Mouse (Mus musculus) WW6 (cell line): ENCODE data around the gene Hoxd12.

Source experiments
- DNase-seq: peaks from one replicate; pipeline ENCODE4 v3.0.0-alpha.2; 2013; ENCODE audit warnings: low read depth, low spot score

The Hoxd12 gene

DNA sequence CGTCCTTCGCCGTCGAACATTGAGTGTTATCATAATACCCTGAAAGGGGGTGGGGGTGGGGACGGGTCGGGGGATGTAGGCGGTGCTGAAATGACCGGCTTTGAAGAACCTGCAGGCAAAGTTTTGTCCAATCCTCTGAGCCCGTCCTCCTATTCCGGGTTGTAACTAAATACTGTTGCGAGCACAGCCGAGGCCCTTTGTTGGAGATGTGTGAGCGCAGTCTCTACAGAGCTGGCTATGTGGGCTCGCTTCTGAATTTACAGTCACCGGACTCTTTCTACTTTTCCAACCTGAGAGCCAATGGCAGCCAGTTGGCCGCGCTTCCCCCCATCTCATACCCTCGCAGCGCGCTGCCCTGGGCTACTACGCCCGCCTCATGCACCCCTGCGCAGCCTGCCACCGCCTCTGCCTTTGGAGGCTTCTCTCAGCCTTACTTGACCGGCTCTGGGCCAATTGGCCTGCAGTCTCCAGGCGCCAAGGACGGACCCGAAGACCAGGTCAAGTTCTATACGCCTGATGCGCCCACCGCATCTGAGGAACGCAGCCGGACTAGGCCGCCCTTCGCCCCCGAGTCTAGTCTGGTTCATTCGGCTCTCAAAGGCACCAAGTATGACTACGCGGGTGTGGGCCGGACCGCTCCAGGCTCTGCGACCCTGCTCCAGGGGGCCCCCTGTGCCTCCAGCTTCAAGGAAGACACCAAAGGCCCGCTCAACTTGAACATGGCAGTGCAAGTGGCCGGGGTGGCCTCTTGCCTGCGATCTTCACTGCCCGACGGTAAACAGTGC is at the start of gene Hoxd12:
Gene Hoxd12 (plus strand): TSS at position 133 of the 785 bp plus-strand sequence.
- no peak for DNase-seq

DNA sequence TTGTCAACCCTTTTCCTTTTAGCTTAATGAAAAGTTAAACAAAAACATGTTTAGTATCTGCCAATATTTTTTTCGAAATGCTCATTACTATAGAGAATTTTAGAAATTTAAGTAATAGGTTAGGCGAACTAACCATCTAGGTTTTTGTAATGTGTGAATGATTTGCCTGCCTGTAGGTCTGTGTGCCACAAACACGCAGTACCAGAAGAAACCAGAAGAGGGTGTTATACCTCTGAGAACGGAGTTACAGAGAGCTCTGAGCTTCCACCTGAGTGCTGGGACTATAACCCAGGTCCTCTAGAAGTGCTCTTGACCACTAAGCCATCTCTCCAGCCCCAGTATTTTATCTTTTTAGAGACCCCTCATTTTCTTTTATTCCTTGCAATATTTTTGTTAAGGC is 39.4 kb upstream of the Hoxd12 start:
- no peak for DNase-seq

DNA sequence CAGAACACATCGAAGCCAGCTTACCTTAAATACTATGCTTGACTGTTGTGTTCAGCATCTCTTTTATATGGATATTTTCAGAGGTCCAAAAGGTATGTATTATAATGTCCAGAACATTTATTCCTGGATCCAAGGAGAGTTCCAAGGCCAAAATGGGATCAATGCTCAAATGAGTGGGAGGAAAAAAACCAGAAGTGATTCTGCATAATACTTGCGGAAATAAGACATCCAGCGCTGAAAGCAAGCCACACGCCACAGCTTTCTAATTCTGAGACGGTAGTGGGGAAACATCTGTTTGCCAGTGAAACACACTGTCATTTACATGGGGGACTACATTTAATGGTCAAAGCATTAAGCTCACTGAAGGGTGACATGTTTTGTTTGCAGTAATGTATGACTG is 32.4 kb upstream of the Hoxd12 start:
- no peak for DNase-seq

DNA sequence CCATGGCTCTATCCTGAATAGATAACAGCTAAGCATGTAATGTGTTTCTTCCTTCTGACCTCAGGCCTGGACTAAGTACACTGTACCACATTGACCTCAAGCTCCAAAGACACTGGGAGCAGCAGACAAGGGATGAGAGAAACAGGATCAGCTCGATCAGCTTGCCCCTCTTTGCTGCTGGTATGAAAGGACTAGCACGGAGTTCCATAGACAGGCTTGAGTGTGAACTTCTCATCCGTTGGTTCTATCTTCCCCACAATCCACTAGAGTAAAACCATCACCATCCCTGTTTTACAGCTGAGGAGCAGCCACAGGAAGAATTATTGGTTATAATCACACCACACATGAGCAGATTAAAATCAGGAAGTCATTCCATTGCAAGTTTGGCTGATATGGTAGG is 29.2 kb upstream of the Hoxd12 start:
- DNase-seq = no peak

DNA sequence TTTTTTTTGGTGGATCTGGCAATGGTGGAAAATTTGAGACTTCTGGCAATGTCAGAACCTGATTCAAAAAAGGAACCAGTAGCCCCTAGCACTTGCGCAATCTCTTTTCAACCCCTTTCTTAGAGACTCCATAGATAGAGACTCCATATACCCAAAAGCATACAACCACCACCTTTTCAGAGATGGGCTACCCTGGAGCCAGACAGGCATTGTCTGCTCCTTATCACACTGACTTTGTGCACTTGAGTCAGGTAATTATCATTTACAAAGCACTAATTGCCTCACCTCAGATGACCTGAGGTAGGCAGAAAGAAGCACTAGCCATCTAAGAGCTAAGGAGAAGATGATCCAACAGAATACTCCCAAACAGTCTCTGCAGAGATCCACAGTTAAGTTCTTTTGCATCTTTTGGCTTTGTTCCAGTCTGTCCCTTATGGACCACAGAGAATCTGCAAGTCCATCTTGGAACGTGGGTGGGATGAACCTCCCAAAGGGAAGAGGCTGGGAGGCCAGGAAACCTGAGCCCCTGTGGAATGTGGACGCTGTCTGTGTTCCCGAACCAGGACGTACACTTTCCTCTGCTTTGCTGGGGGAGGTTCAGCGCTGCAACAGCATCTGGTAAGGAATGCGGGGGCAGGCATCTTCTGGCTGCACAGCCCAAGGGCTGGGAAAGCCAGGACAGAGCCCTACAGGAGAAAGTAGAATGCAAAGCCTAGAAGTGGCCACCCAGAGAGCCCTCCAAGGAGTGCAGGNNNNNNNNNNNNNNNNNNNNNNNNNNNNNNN is 27.5 kb upstream of the Hoxd12 start:
- DNase-seq = no peak

DNA sequence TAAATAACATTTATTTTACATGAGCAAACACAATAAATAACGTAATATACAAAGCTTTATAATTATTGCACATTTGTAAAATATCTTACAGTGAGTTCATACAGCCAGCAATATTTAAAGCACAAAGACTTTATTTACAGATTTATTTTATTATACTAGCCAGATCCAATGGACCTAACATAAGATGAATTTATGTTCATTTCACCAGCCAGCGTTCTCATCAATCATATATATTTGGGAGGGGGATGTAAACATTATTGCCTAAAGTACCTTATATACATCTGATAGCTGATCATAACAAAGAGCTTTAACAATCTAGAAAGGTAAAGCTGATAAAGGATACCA is 21.8 kb upstream of the Hoxd12 start:
- DNase-seq = no peak

DNA sequence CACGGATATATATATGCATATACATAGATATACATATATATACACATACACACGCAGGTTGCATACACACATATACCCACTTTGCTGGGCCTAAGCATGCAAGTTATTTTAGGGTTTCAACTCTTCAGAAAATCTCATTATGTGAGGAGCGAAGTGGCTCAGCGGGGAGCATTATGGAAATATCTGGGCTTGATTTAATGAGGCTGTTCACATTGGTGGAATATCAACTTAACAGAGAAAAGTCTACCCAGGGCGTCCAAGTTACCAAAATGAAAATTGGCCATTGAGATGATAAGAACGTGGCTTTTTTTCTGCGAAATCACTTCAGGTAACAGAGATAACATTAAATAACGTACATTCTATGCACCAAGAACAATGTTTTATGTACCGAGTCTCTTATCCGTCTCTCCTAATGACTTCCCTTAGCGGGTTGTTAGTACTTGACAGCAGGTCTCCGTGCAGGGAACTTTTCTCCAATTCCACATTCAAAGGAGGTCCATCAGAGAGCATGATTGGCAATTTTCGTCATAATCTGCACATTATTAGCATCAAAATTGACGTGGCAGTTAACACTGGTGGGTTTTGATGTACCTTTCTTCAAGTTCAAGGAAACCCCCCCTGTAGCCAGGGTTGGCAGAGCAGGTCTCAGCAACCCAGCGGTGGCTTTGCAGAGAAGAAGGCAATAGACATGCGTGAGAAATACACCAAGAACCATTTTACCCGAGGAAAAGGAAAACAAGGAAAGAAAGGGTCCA is 20.9 kb upstream of the Hoxd12 start:
- no peak for DNase-seq

DNA sequence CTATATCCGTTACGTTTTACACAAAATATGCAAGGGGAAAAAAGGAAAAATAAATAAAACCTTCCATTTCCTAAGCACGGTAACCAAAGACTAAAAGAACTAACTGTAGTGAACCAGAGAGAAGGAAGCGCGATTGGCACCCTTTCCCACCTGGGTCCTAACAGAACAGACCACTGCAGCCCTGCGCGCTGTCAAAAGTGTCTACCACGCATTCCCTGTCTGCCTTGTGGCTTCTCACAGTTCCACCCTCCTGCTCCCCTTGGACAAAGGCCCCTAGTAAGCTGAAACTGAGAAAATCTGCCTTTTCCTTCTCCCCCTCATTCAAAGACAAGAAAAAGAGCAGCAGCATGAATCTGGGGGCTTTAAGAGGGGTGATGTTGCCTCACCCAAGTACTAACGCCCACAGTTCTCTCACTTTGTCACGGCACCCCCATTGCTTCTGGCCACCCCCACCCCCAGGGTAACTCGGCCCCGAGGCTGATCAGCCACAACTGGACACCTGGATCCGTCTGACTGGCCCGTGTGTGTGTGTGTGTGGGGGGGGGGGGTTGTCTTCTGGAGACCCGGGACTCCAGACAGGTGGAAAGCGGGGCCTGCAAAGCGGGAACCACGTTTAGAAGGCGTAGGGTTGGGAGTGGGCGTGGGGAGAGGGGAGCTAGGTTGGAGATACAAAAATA is 19.9 kb upstream of the Hoxd12 start:
- no peak for DNase-seq

DNA sequence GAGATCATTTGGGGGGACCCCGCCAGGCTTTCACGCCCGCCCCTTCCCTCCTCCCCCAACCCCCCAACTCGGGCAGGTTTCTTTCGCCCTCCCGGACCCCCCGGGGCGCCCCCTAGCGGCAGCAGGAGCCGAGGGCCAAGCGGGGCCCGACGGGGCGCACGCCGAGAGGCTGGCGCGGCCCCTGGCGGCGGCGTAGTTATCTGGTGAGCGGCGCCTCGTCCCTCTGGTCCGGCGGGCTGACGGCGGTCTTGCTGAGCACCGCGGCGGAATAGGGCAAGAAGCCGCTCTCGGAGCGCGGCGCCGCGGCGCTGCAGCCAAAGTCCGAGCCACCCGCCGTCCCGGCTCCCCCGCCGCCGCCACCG is 19.4 kb upstream of the Hoxd12 start:
- no peak for DNase-seq

DNA sequence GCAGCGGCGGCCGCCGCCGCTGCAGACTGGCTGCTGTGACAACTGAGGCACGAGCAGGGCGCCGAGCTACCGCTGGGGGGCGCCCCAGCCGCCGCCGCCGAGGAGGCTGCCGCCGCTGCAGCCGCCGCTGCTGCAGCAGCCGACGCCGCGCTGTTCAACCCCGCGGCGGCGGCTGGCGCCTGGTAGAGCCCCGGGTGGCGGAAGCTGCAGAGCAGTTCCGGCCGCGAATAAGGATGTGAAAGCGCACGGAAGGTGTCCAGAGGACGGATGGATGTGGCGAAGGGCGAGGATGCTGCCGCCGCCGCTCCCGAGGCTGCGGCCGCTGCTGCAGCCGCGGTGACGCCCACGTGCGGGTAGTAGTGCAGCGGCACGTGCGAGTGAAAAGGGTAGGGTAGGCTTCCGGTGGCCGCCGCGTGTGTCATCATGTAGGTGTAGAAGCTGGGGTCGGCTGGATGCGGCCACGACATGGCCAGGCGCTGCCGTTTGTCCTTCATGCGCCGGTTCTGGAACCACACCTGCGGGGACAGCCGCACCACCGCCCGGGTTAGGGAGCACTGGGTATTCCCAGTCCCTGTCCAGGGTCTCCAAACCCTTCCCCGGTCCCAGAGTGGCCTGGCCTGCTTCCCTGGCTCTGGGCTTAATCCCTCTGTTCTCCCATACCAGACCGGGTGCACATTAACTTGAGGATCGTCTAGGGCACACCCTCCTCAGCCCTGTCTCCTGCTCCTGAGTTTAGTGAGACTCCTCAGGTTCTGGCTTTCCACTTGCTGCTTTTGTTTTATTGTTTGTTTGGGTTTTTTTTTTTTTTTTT is 18.8 kb upstream of the Hoxd12 start:
- no peak for DNase-seq

DNA sequence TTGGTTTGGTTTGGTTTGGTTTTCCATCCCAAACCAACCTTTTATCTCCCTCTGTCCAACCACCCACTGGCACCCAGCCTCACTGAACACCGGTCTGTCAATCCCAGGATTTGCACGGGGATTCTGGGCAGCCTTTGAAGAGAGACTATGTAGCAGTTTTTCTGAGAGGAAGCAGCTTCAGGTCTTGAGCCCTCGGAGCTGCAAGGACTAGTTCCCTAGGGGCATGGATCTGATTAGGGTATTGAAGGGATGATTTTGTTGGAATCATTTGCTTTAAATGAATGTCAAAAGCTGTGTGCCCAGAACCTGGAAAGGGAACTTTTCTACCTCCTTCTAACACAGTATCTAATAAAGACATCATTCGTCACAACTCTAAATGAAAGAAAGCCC is 18.2 kb upstream of the Hoxd12 start:
- no peak for DNase-seq

DNA sequence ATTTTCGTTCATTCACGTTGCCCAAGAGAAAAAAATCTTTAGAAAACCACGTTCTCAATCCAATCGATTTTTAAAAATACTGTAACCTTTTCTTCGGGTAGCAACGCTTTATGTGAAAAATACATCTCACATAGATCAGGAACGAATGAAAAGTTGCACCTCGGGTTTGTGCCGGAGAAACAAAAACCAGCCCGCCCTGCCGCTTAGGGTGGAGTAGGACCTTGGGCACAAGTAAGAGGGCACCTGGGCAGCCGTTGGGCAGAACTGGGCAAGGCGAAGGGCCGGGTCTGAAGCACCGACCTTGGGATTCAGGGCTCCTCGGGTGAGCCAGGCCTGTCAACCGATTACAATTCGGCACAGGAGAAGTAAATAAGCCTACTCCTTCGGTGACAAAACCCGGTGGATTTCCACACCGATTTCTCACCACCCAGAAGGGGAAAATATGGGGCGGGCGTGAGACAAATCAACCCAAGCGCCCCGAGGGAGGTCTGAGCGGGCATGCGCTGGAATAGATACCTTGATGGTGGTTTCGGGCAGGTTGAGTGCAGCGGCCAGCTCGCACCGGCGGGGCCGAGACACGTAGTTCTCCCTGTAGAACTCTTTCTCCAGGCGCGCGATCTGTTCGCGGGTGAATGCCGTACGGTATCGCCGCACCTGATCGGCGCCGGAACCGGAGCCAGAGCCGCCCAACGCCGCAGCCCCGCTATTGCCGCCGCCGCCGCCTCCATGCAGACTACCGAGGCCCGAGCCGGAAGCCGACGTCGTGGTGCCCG is 17.4 kb upstream of the Hoxd12 start:
- DNase-seq = no peak

DNA sequence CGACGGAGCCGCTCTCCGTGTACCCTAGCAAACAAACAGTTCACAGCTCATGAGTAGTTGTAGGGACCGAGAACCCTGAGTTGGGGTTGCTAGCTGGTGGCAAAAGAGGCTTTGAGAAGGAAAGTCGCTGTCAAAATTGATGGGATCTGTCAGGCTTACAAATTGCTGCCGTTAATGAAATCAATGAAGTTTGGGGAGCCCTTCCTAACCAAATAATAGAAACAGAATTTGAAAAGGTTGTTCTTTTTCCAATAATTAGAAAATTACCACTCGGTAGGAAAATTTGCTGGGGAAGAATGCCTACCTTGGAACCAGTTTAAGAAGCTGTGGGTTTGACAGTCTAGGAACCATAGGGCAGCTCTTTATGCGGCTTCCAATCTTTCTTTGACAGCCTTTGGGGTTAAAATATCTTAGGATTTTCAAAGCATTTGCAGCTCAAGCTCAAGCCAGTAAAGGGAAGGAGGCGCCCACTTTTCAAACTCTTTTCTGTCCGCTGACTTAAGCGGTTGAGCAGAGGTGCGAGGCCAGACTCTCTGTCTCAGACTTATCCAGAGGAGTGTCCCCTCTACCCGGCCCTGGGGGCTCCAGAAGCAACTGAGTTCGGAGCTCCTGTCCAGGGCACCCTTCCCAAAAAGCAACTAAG is 16.7 kb upstream of the Hoxd12 start:
- DNase-seq = no peak

DNA sequence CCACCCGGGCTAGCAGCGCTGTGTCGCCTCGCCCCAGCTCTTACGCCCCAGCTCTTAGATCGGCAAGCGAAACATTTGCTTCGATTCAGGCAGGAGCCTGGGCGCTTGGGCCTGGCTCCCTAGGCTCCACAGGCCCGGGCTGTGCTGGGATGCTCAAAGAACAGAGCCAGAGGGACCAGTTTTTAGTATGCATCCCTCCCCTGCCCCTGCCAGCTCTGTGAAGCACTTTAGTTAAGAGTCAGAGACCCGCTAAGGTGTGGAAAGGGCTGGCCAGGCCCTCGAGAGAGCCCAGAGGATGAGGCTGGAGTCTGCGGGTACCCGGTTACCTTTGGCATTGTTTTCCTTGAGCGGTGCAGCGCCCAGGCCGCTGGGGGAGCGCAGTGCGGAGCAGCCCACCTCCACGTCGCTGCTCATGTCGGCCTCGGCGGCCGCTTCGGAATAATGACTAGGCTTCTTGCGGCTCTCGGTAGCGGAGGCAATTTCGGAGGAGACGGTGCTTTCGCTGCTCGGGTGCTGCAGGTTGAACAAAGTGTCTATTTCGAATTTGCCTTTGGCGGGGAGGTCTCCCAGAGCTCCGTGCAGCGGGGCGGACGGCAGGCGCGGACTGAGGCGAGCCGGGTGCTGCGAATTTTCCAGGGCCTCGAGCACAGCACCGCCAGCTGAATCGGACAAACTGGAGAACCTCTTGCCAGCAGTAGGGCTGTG is 16.0 kb upstream of the Hoxd12 start:
- DNase-seq = no peak

DNA sequence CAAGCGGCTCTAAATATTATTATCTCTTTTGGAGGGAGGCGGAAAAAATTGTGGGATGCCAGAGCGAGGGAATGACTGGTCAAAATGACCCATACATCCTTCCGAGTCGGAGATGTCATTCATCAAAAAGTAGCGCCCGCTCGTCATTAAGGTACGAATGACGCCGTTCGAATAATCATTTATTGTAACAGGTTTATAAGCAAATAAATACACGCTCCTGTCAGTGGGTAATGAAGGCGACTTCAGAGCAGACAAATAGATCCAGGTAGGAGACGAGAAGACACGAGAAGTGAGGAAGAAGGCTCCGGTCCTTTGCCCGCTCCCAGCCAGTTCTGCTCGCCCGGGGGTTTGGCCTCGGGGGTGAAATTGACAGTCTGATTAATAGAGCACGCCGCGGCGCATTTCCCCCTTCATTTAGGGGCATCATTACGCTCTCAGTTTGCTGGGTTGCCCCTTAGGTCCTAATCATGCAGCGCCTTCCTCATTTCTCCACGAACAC is 15.3 kb upstream of the Hoxd12 start, which contains the start of gene Evx2:
Gene Evx2 (minus strand): TSS at position 51 of the 499 bp plus-strand sequence.
- DNase-seq = no peak

DNA sequence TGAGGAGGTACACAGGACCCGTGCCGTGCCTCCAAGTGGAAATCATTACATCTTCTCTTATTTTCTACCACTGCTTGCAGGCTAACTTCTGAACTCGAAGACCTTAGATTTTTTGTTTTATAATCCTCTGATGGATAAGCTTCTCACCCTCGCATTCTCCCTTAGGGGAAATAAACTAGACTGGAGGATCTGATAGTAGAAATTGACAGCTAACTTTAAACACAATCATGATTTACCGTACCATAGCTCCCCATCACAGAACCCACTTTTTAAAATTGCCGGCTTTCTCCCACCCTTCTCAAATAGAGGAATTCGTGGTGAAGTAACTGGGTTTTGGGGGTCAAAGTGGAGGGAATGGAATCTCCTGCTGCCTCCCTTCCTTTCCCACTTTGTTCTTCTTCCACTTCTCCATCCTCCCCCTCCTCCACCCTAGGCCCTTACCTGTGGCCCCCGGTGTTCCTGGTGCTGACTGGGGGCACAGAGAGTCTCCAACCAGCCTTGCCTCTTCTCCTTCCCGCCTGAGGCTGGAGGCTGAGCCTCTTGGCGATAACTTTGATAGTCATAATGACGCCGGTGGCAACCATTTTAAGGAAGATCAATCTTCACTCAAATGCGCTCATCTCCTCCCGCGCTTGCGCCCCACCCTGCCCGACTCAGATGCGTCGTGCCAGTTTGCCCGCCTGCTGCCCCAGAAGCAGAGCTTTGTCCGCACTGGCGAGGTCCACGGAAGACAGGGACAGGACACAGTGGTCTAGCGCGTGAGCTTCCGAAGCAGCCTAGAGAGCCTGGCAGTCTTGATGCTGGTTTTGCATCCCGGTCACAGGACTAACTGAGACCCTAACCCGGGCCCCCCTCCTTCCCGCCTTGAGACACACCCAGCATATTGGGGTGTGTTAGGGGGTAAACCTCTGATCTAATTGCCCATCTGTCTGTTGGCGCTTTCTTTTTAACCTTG is 14.1 kb upstream of the Hoxd12 start:
- no peak for DNase-seq

DNA sequence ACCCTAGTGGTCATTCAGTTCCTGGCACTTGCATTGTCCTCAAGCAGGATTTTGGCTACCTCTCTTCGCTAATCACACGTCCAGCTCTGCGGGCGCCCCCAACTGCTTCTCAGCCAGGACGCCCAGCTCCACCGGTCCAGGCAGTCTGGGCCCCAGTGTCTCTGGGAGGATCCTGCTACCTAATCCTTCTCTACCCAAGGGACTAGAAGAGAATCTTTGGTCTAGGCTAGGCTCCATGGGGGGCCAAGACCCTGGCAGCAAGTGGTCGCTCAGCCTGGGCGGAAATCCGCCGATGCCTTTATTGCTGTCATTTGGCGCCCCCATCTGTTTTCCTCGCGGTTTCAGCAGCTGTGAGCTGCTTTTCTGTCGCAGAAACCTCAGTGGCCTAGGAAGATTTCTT is 13.1 kb upstream of the Hoxd12 start:
- DNase-seq = no peak
